In the genomic region with DNA sequence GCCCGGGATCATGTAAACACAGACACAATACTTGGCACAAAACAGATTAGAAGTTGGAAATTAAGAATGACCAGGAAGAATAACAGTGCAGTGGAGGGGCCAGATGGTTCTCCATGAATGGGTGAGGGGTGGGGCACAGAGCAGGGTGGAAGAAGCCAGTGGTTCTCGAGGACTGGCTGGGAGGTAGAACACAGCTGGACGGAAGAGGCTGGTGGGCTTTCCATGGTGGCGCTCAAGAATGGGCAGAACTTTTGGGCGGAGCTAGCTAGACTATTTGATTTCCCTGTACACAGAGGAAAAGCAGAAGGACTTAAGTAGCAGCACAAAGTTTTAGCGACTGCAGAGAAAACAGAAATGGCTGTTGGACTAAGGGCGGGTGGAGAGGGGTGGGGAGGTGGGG, we compare ENCODE assay signal across 9 mouse cellular contexts.
A peak's percentile ranks its signal among the peaks of the same experiment; 100 is the strongest.
DNase-seq lines count a peak whose midpoint lies in the region; ATAC-seq and TF ChIP-seq lines count a peak whose summit lies in the region.
"Had no signal": no experiment of that assay in that cellular context is flagged by ENCODE, and none has a peak within 500 bp of the region (broad histone marks: within the 10 kb centered on the region; RNA-seq: fewer than 3 reads in every experiment).

No protein-coding gene starts in this region.

- no peaks in the 10 kb centered on the region for H3K9me3 ChIP-seq in heart, embryonic 11.5 days (replicated peaks; ENCODE audit: control insufficient read depth, low read length)
- no peaks in the 10 kb centered on the region for H3K9me3 ChIP-seq in intestine, embryonic 14.5 days (ENCODE audit: control insufficient read depth, low read length)

- no peak overlapping the region for H3K4me3 ChIP-seq in heart, embryonic 11.5 days (ENCODE audit: low read depth, low read length)
- no peak overlapping the region for H3K4me3 ChIP-seq in heart, adult 2 months
- H3K4me3 ChIP-seq in intestine, embryonic 14.5 days (ENCODE audit: low read depth, low read length) = no peak overlapping the region

- no peaks in the 10 kb centered on the region for H3K27me3 ChIP-seq in heart, embryonic 11.5 days (ENCODE audit: control insufficient read depth, insufficient read depth, low read length)
- H3K27me3 ChIP-seq in heart, adult 2 months (ENCODE audit: control insufficient read depth, insufficient read depth, low read length) = no peaks in the 10 kb centered on the region
- no peaks in the 10 kb centered on the region for H3K27me3 ChIP-seq in intestine, embryonic 14.5 days (replicated peaks; ENCODE audit: control insufficient read depth, insufficient read depth, low read length)

- intact Hi-C loops in heart, adult 2 months (cut with DNase I) = loop anchor here (10.0 kb wide), 1 partner anchor 132 kb away; no protein-coding TSS in a partner anchor

- no peak overlapping the region for H3K9ac ChIP-seq in heart, embryonic 11.5 days (ENCODE audit: low read depth, low read length)
- no peak overlapping the region for H3K9ac ChIP-seq in heart, adult 2 months (ENCODE audit: low read depth, low read length)
- H3K9ac ChIP-seq in intestine, embryonic 14.5 days (ENCODE audit: low read length) = no peak overlapping the region

- no peak for TF ChIP-seq EP300 in heart, adult 2 months (IDR thresholded peaks at IDR 0.05; ENCODE audit: insufficient read depth, low read depth, low read length)

- H3K27ac ChIP-seq in heart, embryonic 11.5 days (ENCODE audit: low read depth, low read length) = peak overlapping the region; percentile 3
- no peak overlapping the region for H3K27ac ChIP-seq in heart, adult 2 months
- H3K27ac ChIP-seq in intestine, embryonic 14.5 days (ENCODE audit: low read depth) = no peak overlapping the region

- H3K79me2 ChIP-seq in heart, adult 2 months (replicated peaks; ENCODE audit: control insufficient read depth, insufficient read depth, low read length) = no peaks in the 10 kb centered on the region

- H3K4me2 ChIP-seq in heart, embryonic 11.5 days = peak overlapping the region; percentile 47
- peak overlapping the region; percentile 29 for H3K4me2 ChIP-seq in intestine, embryonic 14.5 days (ENCODE audit: low read length)

- H3K4me1 ChIP-seq in heart, embryonic 11.5 days (ENCODE audit: control insufficient read depth, insufficient read depth, low read length) = peaks cover 3% of the 10 kb centered on the region; the same call in 1 of the 2 replicates
- no peaks in the 10 kb centered on the region for H3K4me1 ChIP-seq in heart, adult 2 months (ENCODE audit: control insufficient read depth, insufficient read depth, low read length)
- H3K4me1 ChIP-seq in intestine, embryonic 14.5 days (replicated peaks; ENCODE audit: control insufficient read depth, insufficient read depth, low read length) = 0 out of 2 replicates have a peak, but pooled peaks cover 10% of the 10 kb centered on the region

- TF ChIP-seq POLR2A in heart, adult 2 months (IDR thresholded peaks at IDR 0.05; ENCODE audit: insufficient read depth, low read depth, low read length) = no peak

- WGBS in heart, embryonic 11.5 days (ENCODE audit: insufficient replicate concordance) = 46% methylated on average over 7 of the region's 7 CpGs
- WGBS in heart, adult 2 months = 43% methylated on average over 7 of the region's 7 CpGs
- 28% methylated on average over 7 of the region's 7 CpGs for WGBS in intestine, embryonic 14.5 days

- 0 out of 2 replicates have a peak, but pooled peaks have one; percentile 23 for ATAC-seq in heart, embryonic 11.5 days (replicated peaks; ENCODE audit: insufficient number of reproducible peaks, low FRiP score, low TSS enrichment)
- no peak; the same call in 1 of the 2 replicates for ATAC-seq in intestine, embryonic 14.5 days (replicated peaks; ENCODE audit: low FRiP score, low TSS enrichment, low read depth)
- peak; percentile 43 for ATAC-seq in megakaryocyte progenitor cell, adult 5-6 weeks (replicated peaks; ENCODE audit: poor library complexity)

- no peaks in the 10 kb centered on the region for H3K36me3 ChIP-seq in heart, embryonic 11.5 days (ENCODE audit: control insufficient read depth, insufficient read depth, low read length)
- no peaks in the 10 kb centered on the region for H3K36me3 ChIP-seq in heart, adult 2 months (ENCODE audit: control insufficient read depth, insufficient read depth, low read length)
- H3K36me3 ChIP-seq in intestine, embryonic 14.5 days (ENCODE audit: control insufficient read depth, insufficient read depth, low read length) = no peaks in the 10 kb centered on the region

- no peak for TF ChIP-seq CTCF in heart, adult 2 months (IDR thresholded peaks at IDR 0.05)

- no peak for DNase-seq in heart, adult 2 months
- DNase-seq in c-Kit-negative CD71-positive TER-119-positive erythroid progenitor cells, embryonic 14.5 days (ENCODE audit: low read depth, low spot score) = peak; percentile 5
- no peak for DNase-seq in intestine, embryonic 14.5 days (ENCODE audit: low spot score)
- DNase-seq in layer of hippocampus, postnatal 10 days (ENCODE audit: low spot score in 2 of 2) = no peak
- DNase-seq in spleen, postnatal 36 days (ENCODE audit: low spot score in 2 of 2) = no peak
- no peak for DNase-seq in gastrocnemius, postnatal 10 days
- DNase-seq: heart, adult 18-20 months had no signal
